Mouse (Mus musculus) spleen, adult 2 months (tissue): ENCODE data around the gene Ell.

Experiments
- CTCF ChIP-seq: fragments of 200-500 bp; IDR thresholded peaks from 2 replicates; pipeline ENCODE4 v1.5.1; 2011; ENCODE audit warnings: mild to moderate bottlenecking, inconsistent platforms; ENCODE audit not compliant: insufficient read depth, insufficient read length, insufficient replicate concordance; ENCODE audit errors: extremely low read depth
- POLR2A ChIP-seq: fragments of 200-500 bp; IDR thresholded peaks from 2 replicates; pipeline ENCODE4 v1.6.1; 2011; ENCODE audit warnings: low read depth, low read length, inconsistent platforms

- no peak for TF ChIP-seq CTCF
- no peak for TF ChIP-seq POLR2A
Measured at GRCm38 (mm10) chr8:70630532-70631381, 91.5 kb downstream of the Ell start.
